Comparison of ENCODE assay signal across 10 mouse cellular contexts in the genomic region with DNA sequence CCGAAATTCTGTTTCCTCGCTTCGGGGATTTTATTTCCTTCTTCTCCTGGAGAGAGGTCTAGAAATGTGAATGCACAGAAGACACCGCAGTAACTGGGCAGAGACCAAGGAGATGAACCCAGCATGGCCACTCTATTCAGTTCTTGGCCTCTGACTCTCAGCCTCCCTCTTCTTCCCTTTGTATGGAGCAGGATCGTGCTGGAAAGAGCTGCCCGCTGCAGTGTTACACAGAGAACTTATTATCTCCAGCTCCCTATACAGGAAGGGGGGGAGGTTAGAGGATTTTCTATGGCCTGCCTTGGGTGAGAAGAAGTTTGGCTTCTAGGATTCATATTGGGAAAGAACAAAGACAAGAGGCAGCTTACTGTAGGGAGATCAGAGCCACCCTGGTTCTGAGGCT.
"Had no signal": no experiment of that assay in that cellular context is flagged by ENCODE, and none has a peak within 500 bp of the region (broad histone marks: within the 10 kb centered on the region; RNA-seq: fewer than 3 reads in every experiment).

No protein-coding gene starts in this region.

- DNase-seq: kidney, adult 18-20 months; kidney, postnatal 10 days; kidney, postnatal 4 days; lung, adult 18-20 months; midbrain, embryonic 14.5 days; thymus, adult 18-20 months; thymus, postnatal 25 days had no signal

- H3K36me3 ChIP-seq: limb, embryonic 12.5 days; neural tube, embryonic 12.5 days had no signal

- H3K9me3 ChIP-seq: limb, embryonic 12.5 days; neural tube, embryonic 12.5 days had no signal

- H3K9ac ChIP-seq: limb, embryonic 12.5 days; neural tube, embryonic 12.5 days had no signal

- H3K27ac ChIP-seq: layer of hippocampus, adult 2 months; limb, embryonic 12.5 days; neural tube, embryonic 12.5 days had no signal

- H3K4me3 ChIP-seq: layer of hippocampus, adult 2 months; limb, embryonic 12.5 days; neural tube, embryonic 12.5 days had no signal

- H3K4me2 ChIP-seq: limb, embryonic 12.5 days; neural tube, embryonic 12.5 days had no signal

- H3K4me1 ChIP-seq: limb, embryonic 12.5 days had no signal

- H3K27me3 ChIP-seq: limb, embryonic 12.5 days; neural tube, embryonic 12.5 days had no signal
